Mouse (Mus musculus) kidney, adult 2 months (tissue): ENCODE measurements at regions not wholly inside any gene's neighbourhood (a gene's known extent, or its start where the extent isn't known, plus 50 kb on each side); places are given as distances from the start of the nearest gene placed in this dataset.

Experiments
- CTCF ChIP-seq: fragments of 200-500 bp; conservative IDR thresholded peaks from 2 replicates; pipeline ENCODE4 v1.5.1; 2011; ENCODE audit warnings: low read depth, mild to moderate bottlenecking, control low read depth, low read length, moderate library complexity, mixed read lengths; ENCODE audit not compliant: insufficient read depth, insufficient read length
- POLR2A ChIP-seq: fragments of 200-500 bp; IDR thresholded peaks from one replicate; pipeline ENCODE4 v1.6.1; 2011; ENCODE audit warnings: low read depth, low read length, control low read depth

- TF ChIP-seq CTCF = no peak
- TF ChIP-seq POLR2A = no peak
These were observed 66.0 kb upstream of the Plekha5 start for GRCm38 (mm10) chr6:140357901-140358300.
